Mouse (Mus musculus) cerebellum, adult 9-11 months (tissue): Measurements from ENCODE around the gene Tmem95.

Source experiments
- DNase-seq: peaks from one replicate; pipeline ENCODE4 v3.0.0; 2022

Tmem95 gene

GRCm38 (mm10) chr11:69877878-69878277, at the start of gene Tmem95:
TSS of gene Tmem95 (minus strand) at chr11:69878018.
- no peak for DNase-seq

- DNase-seq: peak; percentile 2
Observed at GRCm38 (mm10) chr11:69927501-69927900, 49.7 kb upstream of the Tmem95 start.

GRCm38 (mm10) chr11:69922796-69923195, 45.0 kb upstream of the Tmem95 start:
- peak; percentile 40 for DNase-seq

- no peak for DNase-seq
Observed at GRCm38 (mm10) chr11:69922012-69922756, 44.4 kb upstream of the Tmem95 start.

- peak; percentile 100 for DNase-seq
Observed at GRCm38 (mm10) chr11:69921114-69922011, 43.5 kb upstream of the Tmem95 start, which contains the start of gene Eif5a. TSS of gene Eif5a (minus strand) at chr11:69921958.

- peak; percentile 80 for DNase-seq
Observed at GRCm38 (mm10) chr11:69920266-69921031, 42.6 kb upstream of the Tmem95 start.

GRCm38 (mm10) chr11:69919661-69920265, 41.9 kb upstream of the Tmem95 start:
- DNase-seq: peak; percentile 75

GRCm38 (mm10) chr11:69919053-69919452, 41.2 kb upstream of the Tmem95 start:
- DNase-seq: peak; percentile 40

GRCm38 (mm10) chr11:69918118-69918517, 40.3 kb upstream of the Tmem95 start:
- no peak for DNase-seq

GRCm38 (mm10) chr11:69917379-69917948, 39.6 kb upstream of the Tmem95 start:
- DNase-seq: peak; percentile 46

GRCm38 (mm10) chr11:69916652-69917378, 39.0 kb upstream of the Tmem95 start:
- DNase-seq: peak; percentile 38

- DNase-seq: peak; percentile 46
Observed at GRCm38 (mm10) chr11:69915667-69916627, 38.1 kb upstream of the Tmem95 start.

GRCm38 (mm10) chr11:69914917-69915430, 37.2 kb upstream of the Tmem95 start:
- no peak for DNase-seq

- no peak for DNase-seq
Observed at GRCm38 (mm10) chr11:69914372-69914764, 36.5 kb upstream of the Tmem95 start.

- peak; percentile 93 for DNase-seq
Observed at GRCm38 (mm10) chr11:69913554-69914371, 35.9 kb upstream of the Tmem95 start, which contains the start of gene Gps2. TSS of gene Gps2 (plus strand) at chr11:69913888.

GRCm38 (mm10) chr11:69912716-69913530, 35.1 kb upstream of the Tmem95 start:
- peak; percentile 52 for DNase-seq

GRCm38 (mm10) chr11:69911701-69912100, 33.9 kb upstream of the Tmem95 start:
- DNase-seq: peak; percentile 36
